In the genomic region with DNA sequence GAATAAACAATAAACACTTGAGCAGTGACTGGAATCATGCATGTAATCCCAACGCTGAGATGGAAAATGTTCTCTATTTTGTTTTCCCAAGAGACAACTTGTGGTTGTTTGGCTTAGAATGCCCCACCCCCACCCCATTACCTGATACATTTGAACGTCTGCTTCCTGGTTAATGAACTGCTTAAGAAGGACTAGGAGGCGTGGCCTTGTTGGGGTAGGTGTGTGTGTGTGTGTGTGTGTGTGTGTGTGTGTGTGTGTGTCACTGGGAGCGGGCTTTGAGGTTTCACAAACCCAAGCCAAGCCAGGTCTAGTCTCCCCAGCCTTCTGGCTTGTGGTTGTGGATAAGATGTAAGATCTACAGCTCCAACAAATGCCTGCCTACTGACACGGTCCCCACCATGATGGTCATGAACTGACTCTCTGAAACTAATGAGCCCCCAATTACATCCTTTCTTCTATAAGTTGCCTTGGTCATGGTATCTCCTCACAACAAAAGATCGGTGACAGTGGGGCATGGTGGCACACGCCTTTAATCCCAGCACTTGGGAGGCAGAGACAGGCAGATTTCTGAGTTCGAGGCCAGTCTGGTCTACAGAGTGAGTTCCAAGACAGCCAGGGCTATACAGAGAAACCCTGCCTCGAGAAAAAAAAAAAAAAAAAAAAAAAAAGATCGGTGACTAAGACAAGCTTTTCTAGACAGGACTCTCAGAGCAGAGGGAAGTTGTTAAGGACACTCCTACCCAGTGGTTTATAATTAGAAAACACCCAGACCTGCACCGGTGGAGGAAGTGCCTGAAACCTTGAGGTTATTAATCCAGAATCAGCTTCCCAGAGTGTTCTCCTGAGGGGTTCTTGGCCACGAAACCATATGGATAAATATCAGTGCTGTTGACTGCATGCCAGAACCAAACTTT, we compare ENCODE assay signal across 13 mouse cellular contexts. TPM values are rescaled to one million over a fixed set of nuclear protein-coding genes. Genes with fewer than 3 reads are reported as not detected.
DNase-seq lines count a peak whose midpoint lies in the region; ATAC-seq and TF ChIP-seq lines count a peak whose summit lies in the region.
"Had no signal": no experiment of that assay in that cellular context is flagged by ENCODE, and none has a peak within 500 bp of the region (broad histone marks: within the 10 kb centered on the region; RNA-seq: fewer than 3 reads in every experiment).

No protein-coding gene starts in this region.

- H3K27me3 ChIP-seq in kidney, postnatal 0 days (ENCODE audit: insufficient read depth, low read length) = no peaks in the 10 kb centered on the region
- no peaks in the 10 kb centered on the region for H3K27me3 ChIP-seq in midbrain, embryonic 13.5 days
- H3K27me3 ChIP-seq: Patski had no signal

- ATAC-seq in kidney, postnatal 0 days (replicated peaks; ENCODE audit: low FRiP score, low read depth) = no peak
- ATAC-seq in granulocyte monocyte progenitor cell, adult 5-6 weeks (replicated peaks; ENCODE audit: poor library complexity, severe bottlenecking) = peak; percentile 48
- ATAC-seq in midbrain, embryonic 13.5 days = no peak

- H3K9ac ChIP-seq in kidney, postnatal 0 days (ENCODE audit: low read depth, low read length) = no peak overlapping the region
- H3K9ac ChIP-seq in midbrain, embryonic 13.5 days (replicated peaks) = no peak overlapping the region

- 67% methylated on average over 12 of the region's 12 CpGs for WGBS in kidney, postnatal 0 days
- WGBS in midbrain, embryonic 13.5 days = 85% methylated on average over 12 of the region's 12 CpGs

- no peak overlapping the region for H3K27ac ChIP-seq in kidney, postnatal 0 days
- H3K27ac ChIP-seq in midbrain, embryonic 13.5 days = no peak overlapping the region

- 0 out of 2 replicates have a peak overlapping the region, but pooled peaks have one; percentile 94 for H3K4me2 ChIP-seq in kidney, postnatal 0 days (ENCODE audit: low read length)
- peak overlapping the region; percentile 75; the same call in 1 of the 2 replicates for H3K4me2 ChIP-seq in midbrain, embryonic 13.5 days (replicated peaks)

- no peaks in the 10 kb centered on the region for H3K4me1 ChIP-seq in kidney, postnatal 0 days (replicated peaks; ENCODE audit: insufficient read depth, low read length)
- H3K4me1 ChIP-seq in midbrain, embryonic 13.5 days (replicated peaks) = peaks cover 24% of the 10 kb centered on the region

- no peaks in the 10 kb centered on the region for H3K9me3 ChIP-seq in kidney, postnatal 0 days (replicated peaks; ENCODE audit: low read length)
- no peaks in the 10 kb centered on the region for H3K9me3 ChIP-seq in midbrain, embryonic 13.5 days
- H3K9me3 ChIP-seq: heart, embryonic 10.5 days; megakaryocyte, embryonic 14.5 days had no signal

- DNase-seq in kidney, postnatal 0 days (ENCODE audit: low spot score) = no peak
- no peak for DNase-seq in kidney, postnatal 14 days
- DNase-seq in MEL-GATA-1-ER (ENCODE audit: extremely low read depth, low read depth) = peak; percentile 72
- DNase-seq in left cerebral cortex, adult 11 months (ENCODE audit: low spot score) = no peak
- no peak for DNase-seq in left cerebral cortex, adult 9 months (ENCODE audit: low spot score in 2 of 2)

- no peak for TF ChIP-seq CTCF in kidney, postnatal 0 days (IDR thresholded peaks at IDR 0.05; ENCODE audit: low read depth)

- H3K4me3 ChIP-seq in kidney, postnatal 0 days (replicated peaks; ENCODE audit: low read depth, low read length) = no peak overlapping the region
- H3K4me3 ChIP-seq in midbrain, embryonic 13.5 days (replicated peaks) = no peak overlapping the region

- H3K36me3 ChIP-seq in kidney, postnatal 0 days (ENCODE audit: insufficient read depth, low read length) = no peaks in the 10 kb centered on the region
- H3K36me3 ChIP-seq in midbrain, embryonic 13.5 days = no peaks in the 10 kb centered on the region
- H3K36me3 ChIP-seq: heart, embryonic 10.5 days had no signal

RNA-seq across cellular contexts. Expression of a gene that starts 1.0 kb away (rescaled TPM):
- 22.9 and 23.0 TPM in 2 replicates for polyA plus RNA-seq in kidney, postnatal 0 days (2015; fragmentation: Nextera tagmentation; extraction: Ambion mirVana)
- total RNA-seq in granulocyte monocyte progenitor cell, adult 5-6 weeks (2014; fragmentation: Nextera tagmentation) = 7.2 and 11.5 TPM in 2 replicates
- total RNA-seq in granulocyte monocyte progenitor cell, adult 5-6 weeks (2017) = 12.4 and 16.0 TPM in 2 replicates
- 76.2 and 77.0 TPM in 2 replicates for polyA plus RNA-seq in midbrain, embryonic 13.5 days (2015; fragmentation: Nextera tagmentation; extraction: Ambion mirVana)

RNA-seq across cellular contexts. Expression of a gene that starts 17.3 kb away (rescaled TPM):
- not detected in 2 replicates for polyA plus RNA-seq in kidney, postnatal 0 days (2015; fragmentation: Nextera tagmentation; extraction: Ambion mirVana)
- total RNA-seq in granulocyte monocyte progenitor cell, adult 5-6 weeks (2014; fragmentation: Nextera tagmentation) = not detected in 2 replicates
- not detected in 2 replicates for total RNA-seq in granulocyte monocyte progenitor cell, adult 5-6 weeks (2017)
- not detected in 2 replicates for polyA plus RNA-seq in midbrain, embryonic 13.5 days (2015; fragmentation: Nextera tagmentation; extraction: Ambion mirVana)
- total RNA-seq: left cerebral cortex, postnatal 25 days had no signal
- polyA plus RNA-seq: heart, embryonic 10.5 days; kidney, adult 2 months; Patski; stomach, embryonic 14.5 days had no signal

RNA-seq across cellular contexts. Expression of a gene that starts 33.6 kb away (rescaled TPM):
- polyA plus RNA-seq in kidney, postnatal 0 days (2015; fragmentation: Nextera tagmentation; extraction: Ambion mirVana) = 0.19 TPM in 1 of 2 replicates, not detected in the other
- total RNA-seq in granulocyte monocyte progenitor cell, adult 5-6 weeks (2014; fragmentation: Nextera tagmentation) = not detected in 2 replicates
- not detected in 2 replicates for total RNA-seq in granulocyte monocyte progenitor cell, adult 5-6 weeks (2017)
- 0.07 and 0.12 TPM in 2 replicates for polyA plus RNA-seq in midbrain, embryonic 13.5 days (2015; fragmentation: Nextera tagmentation; extraction: Ambion mirVana)
- polyA plus RNA-seq: kidney, adult 2 months had no signal

RNA-seq across cellular contexts. Expression of a gene that starts 35.5 kb away (rescaled TPM):
- polyA plus RNA-seq in kidney, postnatal 0 days (2015; fragmentation: Nextera tagmentation; extraction: Ambion mirVana) = not detected in 2 replicates
- not detected in 2 replicates for total RNA-seq in granulocyte monocyte progenitor cell, adult 5-6 weeks (2014; fragmentation: Nextera tagmentation)
- total RNA-seq in granulocyte monocyte progenitor cell, adult 5-6 weeks (2017) = not detected in 2 replicates
- polyA plus RNA-seq in midbrain, embryonic 13.5 days (2015; fragmentation: Nextera tagmentation; extraction: Ambion mirVana) = not detected in 2 replicates
- polyA plus RNA-seq: heart, embryonic 10.5 days; Patski; stomach, embryonic 14.5 days had no signal

RNA-seq across cellular contexts. Expression of a gene that starts 55.0 kb away (rescaled TPM):
- not detected in 2 replicates for polyA plus RNA-seq in kidney, postnatal 0 days (2015; fragmentation: Nextera tagmentation; extraction: Ambion mirVana)
- not detected in 2 replicates for total RNA-seq in granulocyte monocyte progenitor cell, adult 5-6 weeks (2014; fragmentation: Nextera tagmentation)
- not detected in 2 replicates for total RNA-seq in granulocyte monocyte progenitor cell, adult 5-6 weeks (2017)
- polyA plus RNA-seq in midbrain, embryonic 13.5 days (2015; fragmentation: Nextera tagmentation; extraction: Ambion mirVana) = not detected in 2 replicates
- total RNA-seq: left cerebral cortex, postnatal 25 days had no signal
- polyA plus RNA-seq: heart, embryonic 10.5 days; kidney, adult 2 months; Patski; stomach, embryonic 14.5 days had no signal
